Mouse (Mus musculus): Measurements from ENCODE around the gene Rpl37a.

- TF ChIP-seq CTCF (IDR thresholded peaks at IDR 0.05; ENCODE audit: borderline replicate concordance, control insufficient read depth, extremely low read depth, insufficient read depth, low read length, poor library complexity): no peak
- no peak for TF ChIP-seq POLR2A (IDR thresholded peaks at IDR 0.05; ENCODE audit: control insufficient read depth, extremely low read depth, insufficient read depth, low read length, poor library complexity)
These were observed 35.3 kb downstream of the Rpl37a start for GRCm38 (mm10) chr1:72746382-72746781.

Data from thymus, adult 2 months (tissue).